Mouse (Mus musculus) urinary bladder, postnatal 25 days (tissue): ENCODE results near the gene Mas1.
"Not testable (repeated sequence)": the region's sequence is repeated elsewhere in the genome, so short reads cannot be mapped to it uniquely, and the experiment has no call there.

Experiments
- DNase-seq: peaks from one replicate; pipeline ENCODE4 v3.0.0; 2022; ENCODE audit warnings: low spot score

Gene Mas1

GRCm38 (mm10) chr17:12868043-12868442, at the start of gene Mas1:
Mas1 (minus strand) TSS chr17:12868143.
- DNase-seq = no peak

GRCm38 (mm10) chr17:12916588-12917380, 48.8 kb upstream of the Mas1 start:
- DNase-seq = peak; percentile 53

GRCm38 (mm10) chr17:12915881-12916583, 48.1 kb upstream of the Mas1 start, which contains the start of gene Mrpl18:
Mrpl18 (minus strand) TSS chr17:12916345.
- peak; percentile 92 for DNase-seq

- DNase-seq = peak; percentile 18
Observed at GRCm38 (mm10) chr17:12915488-12915880, 47.5 kb upstream of the Mas1 start, which contains the start of gene Tcp1. Tcp1 (plus strand) TSS chr17:12915701.

- no peak for DNase-seq
Observed at GRCm38 (mm10) chr17:12910391-12910790, 42.4 kb upstream of the Mas1 start.

- DNase-seq = no peak
Observed at GRCm38 (mm10) chr17:12909361-12910280, 41.7 kb upstream of the Mas1 start, which contains the start of gene Pnldc1. Pnldc1 (minus strand) TSS chr17:12910230.

- no peak for DNase-seq
Observed at GRCm38 (mm10) chr17:12906436-12906835, 38.5 kb upstream of the Mas1 start.

GRCm38 (mm10) chr17:12905810-12906209, 37.9 kb upstream of the Mas1 start:
- no peak for DNase-seq

- DNase-seq = no peak
Observed at GRCm38 (mm10) chr17:12904349-12904748, 36.4 kb upstream of the Mas1 start.

GRCm38 (mm10) chr17:12903372-12904333, 35.7 kb upstream of the Mas1 start:
- no peak for DNase-seq

- DNase-seq = no peak
Observed at GRCm38 (mm10) chr17:12902291-12902690, 34.3 kb upstream of the Mas1 start.

GRCm38 (mm10) chr17:12898607-12899006, 30.7 kb upstream of the Mas1 start:
- DNase-seq = not testable (repeated sequence)

- DNase-seq = no peak
Observed at GRCm38 (mm10) chr17:12897674-12898073, 29.7 kb upstream of the Mas1 start.

- no peak for DNase-seq
Observed at GRCm38 (mm10) chr17:12892033-12892432, 24.1 kb upstream of the Mas1 start.

GRCm38 (mm10) chr17:12891054-12891453, 23.1 kb upstream of the Mas1 start:
- no peak for DNase-seq

- no peak for DNase-seq
Observed at GRCm38 (mm10) chr17:12887021-12887775, 19.3 kb upstream of the Mas1 start.

GRCm38 (mm10) chr17:12886620-12887019, 18.7 kb upstream of the Mas1 start:
- DNase-seq = no peak

GRCm38 (mm10) chr17:12881216-12881615, 13.3 kb upstream of the Mas1 start:
- no peak for DNase-seq

- DNase-seq = peak; percentile 76
Observed at GRCm38 (mm10) chr17:12880178-12880577, 12.2 kb upstream of the Mas1 start.

GRCm38 (mm10) chr17:12875734-12876133, 7.8 kb upstream of the Mas1 start, which contains the start of gene Mrgprh:
Mrgprh (plus strand) TSS chr17:12876034.
- no peak for DNase-seq
